Mouse (Mus musculus): ENCODE measurements at regions not wholly inside any gene's neighbourhood (a gene's known extent, or its start where the extent isn't known, plus 50 kb on each side); places are given as distances from the start of the nearest gene placed in this dataset.

DNA sequence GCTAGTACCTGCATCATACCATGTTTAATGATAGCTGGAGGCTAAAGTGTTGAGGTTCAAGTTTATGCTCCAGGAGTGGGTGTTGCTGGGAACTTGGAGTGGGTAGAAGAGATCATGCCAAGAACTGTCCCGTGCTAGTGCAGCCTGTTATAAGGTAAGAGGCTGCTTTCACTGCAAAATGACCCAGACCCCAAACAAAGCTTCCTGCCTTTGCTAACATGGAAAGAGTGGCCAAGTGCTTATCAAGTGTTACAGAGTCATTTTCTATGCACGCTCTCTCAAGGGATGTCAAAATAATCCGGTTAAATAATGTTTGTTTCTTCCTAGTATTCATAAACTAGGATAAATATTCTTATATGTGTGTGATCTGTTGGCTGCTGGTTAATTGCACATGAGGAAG is 51.4 kb upstream of the Stxbp6 start:
- no peak for ATAC-seq (ENCODE audit: insufficient read depth)
- Histone ChIP-seq H3K36me3 (ENCODE audit: insufficient read depth) (no peaks in the 10 kb centered on the region), H3K27ac (ENCODE audit: low read depth) (no peak overlapping the region), H3K4me2 (no peak overlapping the region), H3K27me3 (ENCODE audit: insufficient read depth, low read length) (no peaks in the 10 kb centered on the region), H3K4me1 (ENCODE audit: insufficient read depth) (no peaks in the 10 kb centered on the region), H3K9me3 (ENCODE audit: low read depth, low read length) (no peaks in the 10 kb centered on the region), H3K4me3 (ENCODE audit: low read depth, low read length) (no peak overlapping the region), H3K9ac (no peak overlapping the region)
- WGBS: 49% methylated on average over 3 of the region's 3 CpGs
- no peak for TF ChIP-seq CTCF (IDR thresholded peaks at IDR 0.05; ENCODE audit: low read depth)
- peak; percentile 15 for DNase-seq

Measured in lung, embryonic 14.5 days (tissue).